Mouse (Mus musculus) lung, postnatal 0 days (tissue): ENCODE measurements at regions not wholly inside any gene's neighbourhood (a gene's known extent, or its start where the extent isn't known, plus 50 kb on each side); places are given as distances from the start of the nearest gene placed in this dataset.

ENCODE experiments used
- CTCF ChIP-seq: IDR thresholded peaks from 2 replicates; pipeline ENCODE4 v1.5.1; 2016; ENCODE audit warnings: antibody characterized with exemption, mild to moderate bottlenecking
- EP300 ChIP-seq: IDR thresholded peaks from 2 replicates; pipeline ENCODE4 v1.6.1; 2016; ENCODE audit warnings: antibody characterized with exemption, mild to moderate bottlenecking, control low read depth

- TF ChIP-seq CTCF (no peak), EP300 (no peak)
Observed at GRCm38 (mm10) chr13:44558051-44558450, 171.2 kb upstream of the Jarid2 start.
